Mouse (Mus musculus): ENCODE measurements around the gene Zfp683. TPM values are rescaled to one million over a fixed set of nuclear protein-coding genes. Genes with fewer than 3 reads are reported as not detected.

Zfp683 gene
- total RNA-seq, 2 experiments from 2014 or later = not detected

GRCm38 (mm10) chr4:134051912-134052311 lies 1.7 kb upstream of the Zfp683 start:
- DNase-seq = no peak
- intact Hi-C loops (cut with DNase I) = no loop called here

GRCm38 (mm10) chr4:134052560-134052959 lies 1.1 kb upstream of the Zfp683 start:
- peak; percentile 92 for DNase-seq
- intact Hi-C loops (cut with DNase I) = no loop called here

- intact Hi-C loops (cut with DNase I) = no loop called here
- DNase-seq = no peak
These were observed 4.6 kb downstream of the Zfp683 start for GRCm38 (mm10) chr4:134058166-134058715.

- DNase-seq = no peak
- intact Hi-C loops (cut with DNase I) = no loop called here
These were observed 5.3 kb downstream of the Zfp683 start for GRCm38 (mm10) chr4:134058908-134059307.

GRCm38 (mm10) chr4:134060135-134060865 lies 6.7 kb downstream of the Zfp683 start, which contains the start of gene Crybg2:
Gene Crybg2 (plus strand): TSS chr4:134060815.
- intact Hi-C loops (cut with DNase I) = no loop called here
- no peak for DNase-seq

GRCm38 (mm10) chr4:134061166-134061830 lies 7.7 kb downstream of the Zfp683 start:
- intact Hi-C loops (cut with DNase I) = no loop called here
- DNase-seq = no peak

- intact Hi-C loops (cut with DNase I) = no loop called here
- DNase-seq = no peak
These were observed 8.4 kb downstream of the Zfp683 start for GRCm38 (mm10) chr4:134061944-134062446.

GRCm38 (mm10) chr4:134062561-134062960 lies 8.9 kb downstream of the Zfp683 start:
- intact Hi-C loops (cut with DNase I) = no loop called here
- DNase-seq = no peak

GRCm38 (mm10) chr4:134065431-134066004 lies 11.9 kb downstream of the Zfp683 start:
- DNase-seq = no peak
- intact Hi-C loops (cut with DNase I) = no loop called here

- DNase-seq = no peak
- intact Hi-C loops (cut with DNase I) = no loop called here
These were observed 13.7 kb downstream of the Zfp683 start for GRCm38 (mm10) chr4:134067383-134067782.

GRCm38 (mm10) chr4:134067833-134068544 lies 14.4 kb downstream of the Zfp683 start:
- no peak for DNase-seq
- intact Hi-C loops (cut with DNase I) = no loop called here

- intact Hi-C loops (cut with DNase I) = no loop called here
These were observed 15.3 kb downstream of the Zfp683 start for GRCm38 (mm10) chr4:134068793-134069580.

GRCm38 (mm10) chr4:134078694-134079093 lies 25.1 kb downstream of the Zfp683 start:
- intact Hi-C loops (cut with DNase I) = no loop called here
- DNase-seq = peak; percentile 60

More at GRCm38 (mm10) chr4:134068793-134069580, 15.3 kb downstream of the Zfp683 start:
- DNase-seq = no peak

GRCm38 (mm10) chr4:134080674-134081073 lies 27.0 kb downstream of the Zfp683 start:
- intact Hi-C loops (cut with DNase I) = no loop called here
- no peak for DNase-seq

- intact Hi-C loops (cut with DNase I) = no loop called here
- peak; percentile 47 for DNase-seq
These were observed 28.2 kb downstream of the Zfp683 start for GRCm38 (mm10) chr4:134081730-134082386.

- DNase-seq = no peak
- intact Hi-C loops (cut with DNase I) = no loop called here
These were observed 28.8 kb downstream of the Zfp683 start for GRCm38 (mm10) chr4:134082460-134082859.

GRCm38 (mm10) chr4:134084999-134085398 lies 31.4 kb downstream of the Zfp683 start:
- no peak for DNase-seq
- intact Hi-C loops (cut with DNase I) = no loop called here

- DNase-seq = peak; percentile 31
- intact Hi-C loops (cut with DNase I) = no loop called here
These were observed 33.8 kb downstream of the Zfp683 start for GRCm38 (mm10) chr4:134087412-134087811.

- no peak for DNase-seq
- intact Hi-C loops (cut with DNase I) = no loop called here
These were observed 35.4 kb downstream of the Zfp683 start for GRCm38 (mm10) chr4:134089029-134089428.
